Mouse (Mus musculus) erythroid progenitor cell, adult 5-6 weeks (primary cell): ENCODE measurements around the gene Rasa3. TPM values are rescaled to one million over a fixed set of nuclear protein-coding genes. Genes with fewer than 3 reads are reported as not detected.
A peak's percentile ranks its signal among the peaks of the same experiment; 100 is the strongest.

ENCODE experiments used
- ATAC-seq: replicated peaks from 2 replicates; pipeline ENCODE4 v1.8.0; 2016; ENCODE audit warnings: moderate number of reproducible peaks, mild to moderate bottlenecking, moderate TSS enrichment, inconsistent platforms; ENCODE audit not compliant: poor library complexity, low FRiP score, severe bottlenecking
- total RNA-seq, 2 experiments: library from RNA; stranded (forward) in 1 of 2; stranded (reverse) in 1 of 2; fragments of 150-400 nt in 1 of 2; fragments of 186-747, 209-891 nt in 1 of 2; gene quantifications; 2 replicates each; pipeline versions ENCODE4 v1.2.3 to v1.2.4; 2015 to 2017; ENCODE audit warnings: low replicate concordance in 2 of 2

Rasa3 gene
- total RNA-seq, 2 experiments from 2014 or later = 9.6 to 13.4 TPM

- no peak for ATAC-seq
Observed at GRCm38 (mm10) chr8:13591246-13591645, 86.2 kb downstream of the Rasa3 start.

GRCm38 (mm10) chr8:13589071-13589470, 88.3 kb downstream of the Rasa3 start:
- ATAC-seq = no peak

- ATAC-seq = no peak
Observed at GRCm38 (mm10) chr8:13584652-13585051, 92.8 kb downstream of the Rasa3 start.

GRCm38 (mm10) chr8:13577869-13578268, 99.5 kb downstream of the Rasa3 start:
- no peak for ATAC-seq

GRCm38 (mm10) chr8:13571999-13572398, 105.4 kb downstream of the Rasa3 start:
- no peak for ATAC-seq

- no peak for ATAC-seq
Observed at GRCm38 (mm10) chr8:13562118-13562517, 115.3 kb downstream of the Rasa3 start, which contains the start of gene 1700029H14Rik. Gene 1700029H14Rik, minus strand, starts transcription at chr8:13562461.

- no peak for ATAC-seq
Observed at GRCm38 (mm10) chr8:13557526-13557925, 119.9 kb downstream of the Rasa3 start.

GRCm38 (mm10) chr8:13551574-13551830, 125.9 kb downstream of the Rasa3 start:
- ATAC-seq = no peak

GRCm38 (mm10) chr8:13550718-13551573, 126.5 kb downstream of the Rasa3 start:
- no peak for ATAC-seq

GRCm38 (mm10) chr8:13548831-13549230, 128.6 kb downstream of the Rasa3 start:
- ATAC-seq = no peak

GRCm38 (mm10) chr8:13548235-13548634, 129.2 kb downstream of the Rasa3 start:
- no peak for ATAC-seq

GRCm38 (mm10) chr8:13546421-13546820, 131.0 kb downstream of the Rasa3 start:
- ATAC-seq = no peak

GRCm38 (mm10) chr8:13541526-13541925, 135.9 kb downstream of the Rasa3 start:
- no peak for ATAC-seq

GRCm38 (mm10) chr8:13540122-13540521, 137.3 kb downstream of the Rasa3 start:
- no peak for ATAC-seq

GRCm38 (mm10) chr8:13538821-13539220, 138.6 kb downstream of the Rasa3 start:
- no peak for ATAC-seq

GRCm38 (mm10) chr8:13537102-13537501, 140.3 kb downstream of the Rasa3 start:
- no peak for ATAC-seq

- no peak for ATAC-seq
Observed at GRCm38 (mm10) chr8:13533123-13533522, 144.3 kb downstream of the Rasa3 start.

GRCm38 (mm10) chr8:13531602-13532171, 145.7 kb downstream of the Rasa3 start:
- ATAC-seq = no peak

- ATAC-seq = peak; percentile 76
Observed at GRCm38 (mm10) chr8:13530941-13531340, 146.5 kb downstream of the Rasa3 start.

- no peak for ATAC-seq
Observed at GRCm38 (mm10) chr8:13530401-13530800, 147.0 kb downstream of the Rasa3 start.

- ATAC-seq = no peak
Observed at GRCm38 (mm10) chr8:13529891-13530316, 147.5 kb downstream of the Rasa3 start.
